Mouse (Mus musculus) stomach, embryonic 14.5 days (tissue): Measurements from ENCODE around the gene Zfyve27. TPM values are rescaled to one million over a fixed set of nuclear protein-coding genes. Genes with fewer than 3 reads are reported as not detected.

Experiments
- ATAC-seq: fragments of 200-750 bp; cut with Nextera tagmentation; 2 replicates; pipeline ENCODE4 v1.8.0; 2017; ENCODE audit warnings: low read depth, moderate TSS enrichment; ENCODE audit not compliant: insufficient number of reproducible peaks, insufficient read depth, low FRiP score
- H3K27ac ChIP-seq: fragments of 300-500 bp; sonication (generic); 2 replicates; pipeline ENCODE4 v1.5.1; 2014; ENCODE audit warnings: mild to moderate bottlenecking, low read length, moderate library complexity, mixed read lengths
- H3K27me3 ChIP-seq: fragments of 300-500 bp; sonication (generic); 2 replicates; pipeline ENCODE4 v1.6.1; 2014; ENCODE audit warnings: low read length, control low read depth, mixed read lengths; ENCODE audit not compliant: control insufficient read depth, insufficient read depth
- H3K36me3 ChIP-seq: fragments of 300-500 bp; sonication (generic); 2 replicates; pipeline ENCODE4 v1.6.1; 2014; ENCODE audit warnings: mild to moderate bottlenecking, control low read depth, low read length, moderate library complexity, mixed read lengths; ENCODE audit not compliant: control insufficient read depth, insufficient read depth
- H3K4me1 ChIP-seq: fragments of 300-500 bp; sonication (generic); 2 replicates; pipeline ENCODE4 v1.6.1; 2014; ENCODE audit warnings: low read length, control low read depth, mixed read lengths; ENCODE audit not compliant: control insufficient read depth, insufficient read depth
- H3K4me2 ChIP-seq: fragments of 300-500 bp; sonication (generic); replicated peaks from 2 replicates; pipeline ENCODE4 v1.6.1; 2014; ENCODE audit warnings: low read depth, low read length, control low read depth
- H3K4me3 ChIP-seq: fragments of 300-500 bp; sonication (generic); 2 replicates; pipeline ENCODE4 v1.5.1; 2014; ENCODE audit warnings: low read depth, low read length, control low read depth
- H3K9ac ChIP-seq: fragments of 300-500 bp; sonication (generic); replicated peaks from 2 replicates; pipeline ENCODE4 v1.6.1; 2014; ENCODE audit warnings: low read depth, mild to moderate bottlenecking, control low read depth, low read length, moderate library complexity, mixed read lengths
- H3K9me3 ChIP-seq: fragments of 300-500 bp; sonication (generic); 2 replicates; pipeline ENCODE4 v1.6.1; 2016; ENCODE audit warnings: low read depth, low read length, control low read depth; ENCODE audit not compliant: control insufficient read depth
- WGBS: fragments of 180-500 bp; shearing (Covaris S2); extraction: QIAGEN DNeasy Blood & Tissue Kit; methylation state at CpG from one replicate; pipeline ENCODE4 v1.1.7; 2014; 5-methylcytosine and 5-hydroxymethylcytosine counted together
- polyA plus RNA-seq: library from polyadenylated mRNA; unstranded; fragments of >200 nt; fragmentation: Nextera tagmentation; extraction: Ambion mirVana; gene quantifications from 2 replicates; pipeline ENCODE4 v1.2.1, GENCODE M21; 2014

Gene Zfyve27
- polyA plus RNA-seq, 1 experiment from 2014 or later, result 15.7 TPM

DNA sequence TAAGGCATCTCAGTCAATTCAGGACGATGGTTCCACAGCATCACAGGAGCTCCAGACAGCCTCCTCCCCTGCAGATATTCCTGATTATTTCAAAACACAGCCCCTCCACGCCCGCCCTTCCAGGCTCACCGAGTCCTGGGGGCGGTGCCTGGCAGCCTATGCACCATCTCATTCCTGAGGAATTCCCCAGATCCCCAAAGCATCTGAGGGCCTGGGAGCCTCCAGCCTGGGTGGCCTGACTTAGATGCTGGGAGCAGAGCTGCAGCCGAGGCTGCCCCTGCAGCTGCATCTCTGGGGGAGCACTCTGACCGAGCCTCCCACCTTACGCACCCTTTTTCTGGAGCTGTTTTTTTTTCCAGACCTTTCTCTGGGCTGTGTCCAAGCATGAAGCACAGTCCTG, 77.1 kb downstream of the Zfyve27 start:
- Histone ChIP-seq H3K27me3 (no peaks in the 10 kb centered on the region), H3K4me2 (no peak overlapping the region), H3K36me3 (no peaks in the 10 kb centered on the region), H3K4me3 (no peak overlapping the region), H3K27ac (no peak overlapping the region), H3K9me3 (no peaks in the 10 kb centered on the region), H3K4me1 (no peaks in the 10 kb centered on the region), H3K9ac (no peak overlapping the region)
- ATAC-seq, result no peak
- WGBS, result 31% methylated on average over 8 of the region's 8 CpGs

DNA sequence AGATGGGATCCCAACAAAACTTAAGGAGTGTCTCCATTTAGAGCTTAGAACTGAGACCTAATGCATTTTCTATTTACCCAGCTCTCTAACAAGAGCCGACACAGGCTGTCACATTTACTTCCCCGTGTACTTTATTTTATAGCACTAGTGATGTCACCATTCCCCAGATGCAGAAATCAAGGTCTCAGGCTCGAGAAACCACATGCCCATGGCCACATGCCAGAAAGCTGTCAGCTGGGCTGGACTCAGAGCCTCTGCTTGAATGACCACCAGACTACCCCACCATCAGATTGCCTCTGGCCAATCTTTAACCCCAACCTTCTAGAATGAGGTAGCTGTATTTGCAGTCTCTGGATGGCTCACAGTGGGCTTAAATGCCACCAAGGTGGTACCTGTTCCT, 79.7 kb downstream of the Zfyve27 start:
- 51% methylated on average over 3 of the region's 3 CpGs for WGBS
- Histone ChIP-seq H3K9me3 (no peaks in the 10 kb centered on the region), H3K27ac (no peak overlapping the region), H3K27me3 (no peaks in the 10 kb centered on the region), H3K4me3 (no peak overlapping the region), H3K4me2 (no peak overlapping the region), H3K36me3 (no peaks in the 10 kb centered on the region), H3K4me1 (no peaks in the 10 kb centered on the region), H3K9ac (no peak overlapping the region)
- no peak for ATAC-seq

Other genes with a start within 250 kb of the Zfyve27 start
- gene Exosc1, start 230.5 kb upstream of the Zfyve27 start, polyA plus RNA-seq, result 73.2 and 79.9 TPM in 2 replicates
- gene Zdhhc16, start 230.5 kb upstream of the Zfyve27 start, polyA plus RNA-seq, result 65.8 and 70.1 TPM in 2 replicates
- gene Mms19, start 182.8 kb upstream of the Zfyve27 start, polyA plus RNA-seq, result 37.6 and 44.1 TPM in 2 replicates
- 10.4 and 10.8 TPM in 2 replicates for gene Ubtd1, start 182.2 kb upstream of the Zfyve27 start, polyA plus RNA-seq
- 0.30 TPM in 1 of 2 replicates, not detected in the other for gene Ankrd2, start 128.0 kb upstream of the Zfyve27 start, polyA plus RNA-seq
- gene Hoga1, start 118.3 kb upstream of the Zfyve27 start, polyA plus RNA-seq, result 1.7 and 1.9 TPM in 2 replicates
- gene 4933411K16Rik, start 111.7 kb upstream of the Zfyve27 start, polyA plus RNA-seq, result 0.24 TPM in 1 of 2 replicates, not detected in the other
- 27.0 and 27.6 TPM in 2 replicates for gene Morn4, start 77.6 kb upstream of the Zfyve27 start, polyA plus RNA-seq
- gene Pi4k2a, start 73.5 kb upstream of the Zfyve27 start, polyA plus RNA-seq, result 17.2 and 22.7 TPM in 2 replicates
- 44.2 and 46.9 TPM in 2 replicates for gene Avpi1, start 34.9 kb upstream of the Zfyve27 start, polyA plus RNA-seq
- gene Marveld1, start 16.6 kb upstream of the Zfyve27 start, polyA plus RNA-seq, result 13.2 and 15.6 TPM in 2 replicates
- 11.1 and 13.0 TPM in 2 replicates for gene Sfrp5, start 38.3 kb downstream of the Zfyve27 start, polyA plus RNA-seq
- gene Golga7b, start 83.6 kb downstream of the Zfyve27 start, polyA plus RNA-seq, result 0.83 and 0.97 TPM in 2 replicates